ENCODE assay signal across 1 mouse cellular context in the genomic region with DNA sequence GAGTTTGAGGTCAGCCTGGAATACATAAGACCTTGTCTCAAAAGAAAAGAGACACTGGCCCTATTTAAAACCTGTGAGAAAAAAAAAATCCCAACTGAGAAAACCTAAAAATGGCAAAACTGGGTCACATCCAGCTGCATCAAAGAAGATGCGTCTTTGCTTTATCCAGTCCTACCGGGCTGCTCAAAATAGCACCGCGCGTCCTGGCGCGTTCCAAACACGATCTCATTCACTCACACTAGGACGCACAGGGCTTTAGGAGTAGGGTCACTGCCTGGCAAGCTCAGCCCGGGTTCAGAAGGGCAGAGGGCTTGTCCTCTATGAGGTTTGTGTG.
TF ChIP-seq lines count a peak whose summit lies in the region.

No protein-coding gene starts in this region.

TF ChIP-seq in MEL, 35 proteins besides CTCF, POLR2A, EP300 and RAD21 (continued from another document):
- TF ChIP-seq TBP (IDR thresholded peaks at IDR 0.05; ENCODE audit: low read depth, low read length) (no peak), UBTF (IDR thresholded peaks at IDR 0.05; ENCODE audit: borderline replicate concordance, insufficient read depth, low read depth, low read length) (no peak), MEF2A (IDR thresholded peaks at IDR 0.05; ENCODE audit: extremely low read depth, insufficient replicate concordance, low read depth, low read length, poor library complexity, severe bottlenecking) (no peak), TAL1 (IDR thresholded peaks at IDR 0.05; ENCODE audit: low read length) (no peak), GABPA (IDR thresholded peaks at IDR 0.05; ENCODE audit: low read depth, low read length) (no peak), NRF1 (IDR thresholded peaks at IDR 0.05; ENCODE audit: insufficient read depth, low read depth, low read length, poor library complexity, severe bottlenecking) (no peak), ELF1 (IDR thresholded peaks at IDR 0.05; ENCODE audit: low read depth, low read length) (no peak), ETS1 (IDR thresholded peaks at IDR 0.05; ENCODE audit: low read depth, low read length) (no peak), USF2 (IDR thresholded peaks at IDR 0.05; ENCODE audit: borderline replicate concordance in 1 of 2, insufficient read depth in 1 of 2, low read depth in 1 of 2, low read length in 2 of 2) (no peak), ZKSCAN1 (IDR thresholded peaks at IDR 0.05; ENCODE audit: low read depth, low read length) (no peak), SIN3A (IDR thresholded peaks at IDR 0.05; ENCODE audit: low read length) (no peak), MAFK (IDR thresholded peaks at IDR 0.05; ENCODE audit: borderline replicate concordance, low read depth, low read length) (no peak), ZC3H11A (IDR thresholded peaks at IDR 0.05; ENCODE audit: low read depth, low read length) (no peak), E2F4 (IDR thresholded peaks at IDR 0.05; ENCODE audit: borderline replicate concordance, low read depth, low read length) (no peak), KAT2A (conservative IDR thresholded peaks at IDR 0.05; ENCODE audit: low read depth, low read length) (no peak), POLR2AphosphoS2 (IDR thresholded peaks at IDR 0.05; ENCODE audit: low read length) (no peak)
